Mouse (Mus musculus): ENCODE data around the gene Rcbtb2.
A peak's percentile ranks its signal among the peaks of the same experiment; 100 is the strongest.

Gene Rcbtb2

DNA sequence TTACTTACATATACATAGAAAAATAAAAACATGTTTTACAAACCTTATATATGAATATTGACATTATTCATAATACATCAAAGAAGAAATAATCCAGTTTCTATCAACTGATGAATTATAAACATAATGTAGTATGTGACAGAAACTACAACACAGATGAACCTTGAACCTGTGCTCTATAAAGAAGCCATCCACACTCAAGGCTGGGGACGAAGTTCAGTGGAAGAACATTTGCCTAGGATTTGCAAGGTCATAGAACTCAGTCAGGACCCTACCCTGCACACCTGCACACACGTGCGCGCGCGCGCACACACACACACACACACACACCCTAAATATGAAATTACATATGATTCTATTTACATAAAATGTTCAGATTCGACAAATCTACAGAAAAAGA is 87.4 kb downstream of the Rcbtb2 start:
- no peak for DNase-seq

DNA sequence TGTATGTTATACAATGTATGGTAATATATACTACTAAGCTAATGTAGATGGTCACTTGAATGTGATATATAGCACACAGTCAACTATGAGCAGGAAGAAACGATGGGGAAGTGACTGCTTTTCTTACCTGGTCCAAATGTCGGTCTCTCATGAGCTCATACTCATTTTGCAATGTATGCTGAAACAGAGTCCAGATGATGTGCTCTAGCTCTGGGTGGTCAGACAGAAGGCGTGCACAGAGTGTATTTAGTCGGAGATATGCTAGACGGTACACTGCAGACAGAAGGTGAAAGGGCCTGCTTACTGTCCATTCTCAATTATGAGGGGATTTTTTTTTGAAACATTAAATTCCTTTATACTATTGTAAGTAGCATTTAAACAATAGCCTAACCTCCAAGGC is 88.6 kb downstream of the Rcbtb2 start:
- DNase-seq: no peak

DNA sequence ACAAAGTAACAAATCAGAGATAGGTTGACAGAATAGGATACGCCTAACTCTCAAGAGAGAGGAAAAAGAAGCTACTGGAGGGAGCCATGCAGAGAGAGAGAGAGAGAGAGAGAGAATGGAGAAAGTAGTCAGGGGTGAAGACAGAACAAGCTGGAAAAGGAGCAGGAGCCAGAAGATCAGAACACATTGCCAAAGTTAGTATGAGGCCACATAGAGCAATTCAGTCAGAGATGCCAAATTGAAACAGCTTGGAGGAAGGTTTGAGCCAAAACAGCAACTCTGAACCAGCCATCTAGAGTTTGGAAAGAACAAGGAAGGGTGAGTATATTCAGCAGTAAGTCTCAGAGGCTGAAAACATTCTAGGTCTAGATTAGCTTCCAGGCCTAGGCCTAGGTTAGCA is 94.2 kb downstream of the Rcbtb2 start:
- no peak for DNase-seq

DNA sequence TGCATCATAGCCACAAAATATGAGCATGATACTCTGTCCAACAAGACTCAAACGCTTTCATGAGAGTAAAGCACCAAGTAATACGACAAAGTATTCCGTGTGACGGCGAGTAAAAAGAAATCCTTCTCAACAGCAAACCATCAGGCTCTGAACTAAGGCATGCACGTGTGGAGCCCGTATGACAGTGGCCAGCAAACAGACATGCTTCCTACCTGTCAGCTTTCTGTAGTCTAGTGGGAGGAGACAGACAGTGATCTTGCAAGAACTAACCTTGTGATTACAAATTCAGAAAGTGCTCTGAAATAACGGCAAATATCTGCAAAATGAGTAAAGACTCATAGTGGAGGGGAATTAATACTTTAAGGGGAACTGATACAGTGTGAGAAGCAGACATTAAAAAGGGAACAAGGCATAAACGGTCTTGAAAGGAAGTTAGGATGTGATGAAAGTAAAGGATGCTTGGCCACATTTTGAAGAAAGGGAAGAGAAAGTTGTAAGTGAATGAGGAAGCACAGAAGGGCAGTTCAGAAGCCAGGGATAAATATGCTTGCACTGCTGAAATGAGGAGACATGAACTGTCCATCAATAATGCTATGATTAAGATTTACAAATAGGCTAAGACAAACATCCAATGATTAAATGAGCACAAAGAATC is 99.6 kb downstream of the Rcbtb2 start:
- DNase-seq: no peak

DNA sequence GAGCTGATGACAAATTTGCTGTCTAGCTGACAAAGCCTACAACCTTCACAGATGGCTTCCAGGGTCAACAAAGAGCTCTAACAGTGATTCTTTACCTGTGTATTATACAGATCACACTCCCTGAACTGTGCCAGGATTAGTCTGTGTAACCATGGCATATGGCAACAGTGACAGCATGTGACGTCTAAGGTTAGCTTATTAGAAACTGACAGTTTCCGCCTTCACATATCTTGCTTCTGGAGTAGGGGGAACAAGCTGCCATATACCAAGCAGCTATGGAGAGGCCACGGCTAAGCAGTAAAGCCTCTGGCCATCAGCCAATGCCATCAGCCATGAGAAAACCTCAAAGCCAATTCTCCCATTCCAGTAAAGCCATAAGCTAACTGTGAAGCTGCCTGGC is 103.5 kb downstream of the Rcbtb2 start:
- no peak for DNase-seq

DNA sequence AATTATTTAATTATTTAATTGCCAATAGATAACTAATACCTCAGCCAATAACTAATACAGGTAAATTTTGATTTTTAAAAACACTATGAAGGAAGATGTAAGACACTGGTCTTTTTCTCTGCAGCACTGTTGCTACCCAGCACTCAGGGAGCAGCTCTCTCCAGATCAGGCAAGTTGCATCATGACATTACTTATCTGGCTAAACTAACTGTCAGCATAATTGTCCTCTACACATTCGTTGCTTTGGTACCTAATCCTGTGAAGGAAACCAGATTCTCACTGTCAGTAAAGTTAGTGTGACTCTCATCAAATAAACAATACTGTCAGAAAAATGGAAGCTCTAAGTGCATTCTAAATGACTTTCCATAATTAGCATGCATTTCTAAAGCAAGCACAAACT is 104.0 kb downstream of the Rcbtb2 start:
- DNase-seq: no peak

DNA sequence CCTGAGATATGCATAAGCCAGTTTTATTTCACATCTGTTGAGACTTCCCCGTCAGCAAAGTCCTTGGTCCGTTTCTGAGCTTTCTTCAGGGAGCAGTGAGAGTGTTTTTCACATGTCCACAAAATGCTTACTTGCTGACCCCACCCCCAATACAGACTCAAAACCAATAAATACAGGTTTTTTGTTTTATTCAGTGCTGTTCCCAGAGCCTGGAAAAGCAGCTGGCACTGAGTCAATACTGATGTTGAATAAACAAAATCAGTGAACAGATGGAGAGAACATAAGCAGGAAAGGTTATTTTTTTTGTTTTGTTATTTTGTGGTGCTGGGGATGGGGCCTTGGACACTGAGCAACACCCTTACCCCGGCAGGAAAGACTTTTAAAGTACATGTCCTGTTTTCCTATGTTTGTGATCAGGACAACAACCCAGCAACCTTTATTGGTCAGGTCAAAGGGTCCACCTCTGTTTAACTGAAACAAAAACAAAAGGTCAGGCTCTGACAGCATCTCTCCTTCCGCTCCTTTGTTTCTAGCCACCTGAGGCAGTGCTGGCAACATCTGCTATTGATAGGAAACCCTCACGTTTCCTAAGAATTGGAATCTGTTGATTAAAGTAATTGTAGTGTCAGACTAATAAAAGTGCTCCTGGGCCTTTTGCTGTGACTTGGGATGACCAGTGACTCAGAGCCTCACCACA is 108.6 kb downstream of the Rcbtb2 start:
- DNase-seq: no peak

DNA sequence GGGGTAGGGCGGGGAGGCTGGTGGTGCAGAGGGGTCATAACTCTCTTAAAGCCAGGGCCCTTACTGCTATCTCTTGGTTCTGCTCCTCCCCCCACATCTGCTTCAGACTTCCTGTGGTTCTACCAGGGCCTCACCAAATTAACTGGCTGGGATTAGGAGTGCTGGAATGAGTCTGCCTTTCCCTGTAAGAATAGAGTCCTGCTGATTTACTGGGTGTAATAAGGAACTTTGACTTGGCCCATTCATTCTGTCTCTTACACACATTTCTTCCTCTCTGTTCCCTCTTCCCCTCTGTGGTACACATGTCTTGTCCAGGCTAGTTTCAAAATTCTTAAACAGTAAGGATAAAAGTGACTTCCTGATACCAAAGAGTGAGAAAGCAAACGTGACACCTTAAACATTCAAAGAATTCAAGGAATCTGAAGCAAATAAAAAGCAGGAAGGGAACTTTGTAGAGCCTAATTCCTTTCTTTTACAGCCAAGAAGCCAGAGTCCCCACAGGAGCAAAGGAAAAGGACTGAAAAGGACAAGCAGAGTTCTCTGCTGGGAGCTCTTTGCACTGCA is 111.7 kb downstream of the Rcbtb2 start:
- no peak for DNase-seq

DNA sequence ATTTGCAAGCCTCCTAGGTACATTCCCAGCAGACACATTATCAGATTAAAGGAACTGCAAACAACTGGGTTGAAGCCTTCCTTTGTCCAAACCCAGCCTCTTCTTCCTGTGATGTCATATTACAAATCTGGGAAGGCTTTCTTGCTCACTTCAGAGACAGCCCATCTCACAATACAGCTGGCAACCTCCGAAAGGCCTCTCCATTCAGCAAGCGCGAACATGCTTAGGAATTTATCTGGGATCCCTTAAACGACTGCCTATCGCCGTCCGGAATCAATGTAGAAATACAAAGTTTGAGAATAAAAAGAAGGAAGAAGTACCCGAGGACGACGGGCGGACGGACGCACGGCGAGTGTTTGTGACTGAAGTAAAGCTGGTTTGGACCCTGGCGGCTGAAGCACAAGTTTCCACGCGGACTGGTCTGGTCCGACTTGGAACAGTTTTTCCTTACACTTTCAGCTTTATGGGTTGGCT is 115.0 kb downstream of the Rcbtb2 start, which contains the start of gene Lpar6:
Gene Lpar6, plus strand, starts transcription at position 48 of the 474 bp plus-strand sequence.
- DNase-seq: peak; percentile 57 to 60

DNA sequence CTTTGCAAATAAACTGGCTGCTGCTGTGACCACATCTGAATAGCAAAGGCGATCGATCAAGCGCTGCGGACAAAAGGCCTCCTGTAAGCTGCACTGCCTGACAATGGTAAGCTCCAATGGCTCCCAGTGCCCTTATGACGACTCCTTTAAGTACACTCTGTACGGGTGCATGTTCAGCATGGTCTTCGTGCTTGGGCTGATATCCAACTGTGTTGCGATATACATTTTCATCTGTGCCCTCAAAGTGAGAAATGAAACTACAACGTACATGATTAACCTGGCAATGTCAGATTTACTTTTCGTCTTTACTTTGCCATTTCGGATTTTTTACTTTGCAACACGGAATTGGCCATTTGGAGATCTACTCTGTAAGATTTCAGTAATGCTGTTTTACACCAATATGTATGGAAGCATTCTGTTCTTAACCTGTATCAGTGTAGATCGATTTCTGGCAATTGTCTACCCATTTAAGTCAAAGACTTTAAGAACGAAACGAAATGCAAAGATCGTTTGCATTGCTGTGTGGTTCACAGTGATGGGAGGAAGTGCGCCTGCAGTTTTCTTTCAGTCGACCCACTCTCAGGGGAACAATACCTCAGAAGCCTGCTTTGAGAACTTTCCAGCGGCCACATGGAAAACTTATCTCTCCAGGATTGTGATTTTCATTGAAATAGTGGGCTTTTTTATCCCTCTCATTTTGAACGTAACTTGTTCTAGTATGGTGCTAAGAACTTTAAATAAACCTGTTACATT is 115.8 kb downstream of the Rcbtb2 start:
- DNase-seq: peak; percentile 56

DNA sequence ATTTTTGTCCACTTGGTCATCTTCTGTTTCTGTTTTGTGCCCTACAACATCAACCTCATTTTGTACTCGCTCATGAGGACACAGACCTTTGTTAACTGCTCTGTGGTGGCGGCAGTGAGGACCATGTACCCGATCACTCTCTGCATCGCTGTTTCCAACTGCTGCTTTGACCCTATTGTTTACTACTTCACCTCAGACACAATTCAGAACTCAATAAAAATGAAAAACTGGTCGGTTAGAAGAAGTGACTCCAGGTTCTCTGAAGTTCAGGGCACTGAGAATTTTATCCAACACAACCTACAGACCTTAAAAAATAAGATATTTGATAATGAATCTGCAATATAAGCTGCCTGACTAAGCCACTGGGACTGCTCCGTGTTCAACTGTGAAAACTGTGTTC is 116.5 kb downstream of the Rcbtb2 start:
- DNase-seq: peak; percentile 20 to 34

DNA sequence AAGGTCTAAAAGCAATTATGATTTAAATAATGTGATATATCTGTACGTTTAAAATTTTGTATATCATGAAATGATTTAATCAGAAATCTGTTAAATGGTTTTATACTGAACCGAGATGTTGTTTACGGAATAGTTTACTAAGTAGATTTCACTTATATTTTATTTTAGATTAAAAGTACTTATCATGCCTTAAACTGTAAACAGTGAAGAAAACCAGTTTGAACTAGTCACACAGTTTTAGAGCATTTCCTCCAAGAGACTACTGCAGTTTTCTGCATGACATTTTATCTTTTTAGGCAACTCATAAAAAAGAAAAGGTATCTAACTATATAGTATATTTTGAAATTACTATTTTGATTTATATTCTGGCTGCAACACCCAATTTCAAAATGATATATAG is 117.0 kb downstream of the Rcbtb2 start:
- no peak for DNase-seq

DNA sequence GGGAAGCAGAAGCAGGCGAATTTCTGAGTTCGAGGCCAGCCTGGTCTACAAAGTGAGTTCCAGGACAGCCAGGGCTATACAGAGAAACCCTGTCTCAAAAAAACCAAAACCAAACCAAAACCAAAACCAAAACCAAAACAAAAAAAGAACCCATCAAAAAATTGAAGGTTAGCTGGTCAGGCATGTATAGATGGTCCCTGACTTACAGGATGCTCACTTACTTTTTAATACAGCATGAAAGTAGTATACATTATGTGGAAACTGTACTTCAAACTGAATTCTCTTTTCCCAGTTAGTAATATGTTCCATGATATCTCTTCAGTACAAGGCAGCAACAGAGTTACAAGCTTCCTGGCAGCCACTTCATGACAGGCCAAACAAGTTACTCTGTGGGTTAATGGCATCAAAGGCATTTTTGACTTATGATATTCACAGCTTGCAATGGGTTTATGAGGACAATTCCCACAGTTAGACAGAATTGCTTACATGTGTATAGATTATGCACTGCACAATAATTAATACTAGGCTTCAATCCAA is 121.3 kb downstream of the Rcbtb2 start:
- DNase-seq: no peak

DNA sequence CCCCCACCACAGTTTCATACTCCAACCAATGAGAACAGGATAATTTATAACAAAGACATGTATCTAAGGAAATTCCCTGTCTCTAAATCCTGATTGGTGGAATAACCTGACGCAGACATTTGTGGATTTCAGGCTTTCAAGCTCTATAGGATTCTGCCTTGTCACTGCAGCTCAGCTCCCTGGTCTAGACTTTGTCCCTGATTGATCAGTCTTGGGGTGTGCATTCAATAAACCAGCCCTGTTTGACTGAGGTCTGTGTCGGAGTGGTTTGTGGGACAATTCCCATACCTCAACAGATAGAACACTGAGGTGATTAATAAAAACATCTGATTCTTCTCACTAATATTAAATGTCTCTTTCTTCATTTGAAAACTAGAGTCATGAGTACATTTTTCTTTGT is 127.2 kb downstream of the Rcbtb2 start:
- no peak for DNase-seq

DNA sequence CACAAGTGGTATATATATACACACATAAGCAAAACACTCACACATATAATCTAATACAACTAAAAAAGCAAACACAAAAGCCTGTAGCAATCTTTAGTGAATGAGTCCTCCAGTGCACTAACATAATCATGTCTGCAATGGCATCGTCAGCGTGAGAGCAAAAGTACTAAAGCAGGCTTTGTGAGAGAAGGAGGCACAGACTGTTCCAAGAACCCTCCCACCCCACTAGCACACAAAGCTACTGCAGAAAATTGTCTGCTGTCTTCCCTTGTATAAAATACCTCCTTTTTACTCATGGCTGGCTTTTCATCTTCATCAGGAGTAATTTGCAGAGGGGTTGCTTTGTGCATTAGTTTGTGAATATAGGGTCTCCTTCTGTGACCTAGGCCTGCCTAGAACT is 129.4 kb downstream of the Rcbtb2 start:
- DNase-seq: no peak

DNA sequence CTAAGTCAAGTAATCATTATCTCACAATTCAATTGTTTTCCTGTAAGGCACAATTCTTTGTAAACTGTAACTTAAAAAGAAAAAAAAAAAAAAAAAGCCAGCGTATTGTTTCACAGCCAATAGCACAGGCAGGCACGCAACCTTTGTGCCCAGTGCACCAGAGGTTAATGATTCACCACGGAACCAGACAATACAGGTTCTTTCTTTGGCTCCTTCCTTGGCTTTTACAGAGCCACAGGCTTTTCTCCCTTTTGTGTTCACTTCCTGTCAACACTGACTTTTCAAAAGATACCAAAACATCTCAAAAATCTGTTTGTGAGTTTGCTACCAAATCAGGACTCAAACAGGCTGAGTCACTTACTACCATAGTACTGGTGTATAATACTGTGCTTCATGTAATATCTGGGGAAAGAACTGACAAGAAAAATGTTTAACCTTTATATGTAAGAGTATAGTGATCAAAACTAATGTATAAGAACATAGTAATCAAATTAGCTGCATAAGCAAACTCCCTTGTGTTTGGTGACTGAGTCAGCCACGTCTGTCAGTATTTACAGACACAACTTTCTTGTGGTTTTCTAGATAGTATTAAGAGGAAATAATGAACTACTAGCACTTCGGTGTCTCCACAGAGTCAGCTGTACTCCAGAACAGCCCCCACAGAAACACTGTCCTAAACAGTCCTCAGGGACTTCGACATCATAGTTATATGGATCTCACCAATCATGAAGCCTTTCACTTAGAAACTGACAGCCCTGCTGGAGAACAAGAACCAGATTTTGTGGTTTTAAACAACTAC is 130.8 kb downstream of the Rcbtb2 start:
- DNase-seq: no peak

DNA sequence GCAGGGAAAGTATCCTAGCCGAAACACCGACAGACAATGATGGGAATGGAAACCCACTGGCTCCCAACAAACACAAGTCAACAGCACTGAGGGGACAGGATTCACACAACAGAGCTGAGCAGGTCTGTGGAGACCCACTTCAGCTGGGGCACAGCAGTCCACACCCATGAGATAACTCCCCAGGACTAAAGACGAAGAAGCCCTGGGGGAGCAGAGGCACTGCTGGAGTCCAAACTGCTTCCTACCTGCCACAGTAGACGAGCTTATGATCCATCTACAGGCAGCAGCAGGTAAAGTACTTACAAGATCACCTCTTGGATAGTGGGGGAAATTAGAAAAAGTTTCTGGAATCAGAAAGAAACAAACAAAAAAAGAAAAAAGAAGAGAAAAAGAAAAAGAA is 131.6 kb downstream of the Rcbtb2 start:
- no peak for DNase-seq

DNA sequence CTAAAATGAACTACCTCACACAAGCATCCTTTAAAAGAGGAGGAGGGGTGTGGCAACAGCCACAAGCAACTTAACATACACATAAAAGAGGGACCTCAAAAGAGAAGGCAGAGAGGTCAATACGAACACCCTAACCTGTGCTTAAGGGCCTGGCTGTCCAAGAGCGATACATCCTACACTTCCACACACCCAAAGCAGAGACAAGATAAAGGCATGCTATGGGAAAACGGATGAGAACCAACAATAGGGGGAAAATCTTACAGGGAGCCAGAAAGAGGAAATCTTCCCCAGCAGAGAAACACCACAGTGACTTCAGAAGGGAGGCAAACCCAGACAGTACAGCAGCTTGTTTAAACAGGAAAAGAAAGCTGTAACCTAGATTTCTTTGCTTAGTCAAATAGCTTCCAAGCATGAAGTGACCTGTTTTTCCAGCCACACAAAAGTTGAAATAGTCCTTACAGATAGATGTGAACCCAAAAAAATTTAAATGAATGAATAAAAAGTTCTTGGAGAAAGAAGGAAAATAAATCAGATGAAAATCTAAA is 132.7 kb downstream of the Rcbtb2 start:
- DNase-seq: peak; percentile 39 to 51

DNA sequence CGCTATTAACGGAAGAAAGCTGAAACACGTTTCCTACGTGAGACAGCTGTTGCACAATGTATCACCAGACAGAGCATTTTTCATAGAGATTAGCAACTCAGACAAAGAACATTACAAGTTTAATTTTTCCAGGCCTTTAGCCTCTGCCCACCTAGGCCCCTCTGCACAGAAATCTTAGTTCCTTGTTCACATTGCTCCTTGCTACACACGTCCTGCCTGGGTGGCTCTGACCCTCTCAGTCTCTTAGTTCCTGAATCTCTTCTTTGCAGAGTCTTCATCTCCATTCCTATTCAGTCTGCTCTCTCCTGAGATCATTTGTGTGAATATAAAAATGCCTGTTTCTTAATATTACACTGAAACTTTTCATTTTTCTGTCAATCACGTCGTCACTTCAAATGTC is 134.5 kb downstream of the Rcbtb2 start:
- DNase-seq: no peak
